Mouse (Mus musculus): ENCODE data around the gene Sri. TPM values are rescaled to one million over a fixed set of nuclear protein-coding genes. Genes with fewer than 3 reads are reported as not detected.

Gene Sri
- total RNA-seq, 2 experiments from 2014 or later: 119 to 122 TPM

- DNase-seq: peak; percentile 42
- intact Hi-C loops (cut with DNase I): no loop called here
Measured at GRCm38 (mm10) chr5:8095689-8096088, 49.8 kb downstream of the Sri start.

GRCm38 (mm10) chr5:8111691-8112090, 65.8 kb downstream of the Sri start:
- intact Hi-C loops (cut with DNase I): no loop called here
- DNase-seq: no peak

- intact Hi-C loops (cut with DNase I): no loop called here
- DNase-seq: no peak
Measured at GRCm38 (mm10) chr5:8112246-8112645, 66.4 kb downstream of the Sri start.

GRCm38 (mm10) chr5:8116561-8117168, 70.8 kb downstream of the Sri start:
- intact Hi-C loops (cut with DNase I): no loop called here
- no peak for DNase-seq

Other genes starting within 250 kb of the Sri start
- under 1 TPM; 0.22 to 0.24 TPM for gene Steap4, start 85.6 kb upstream of the Sri start, total RNA-seq (2021)